Comparison of ENCODE assay signal across 7 mouse cellular contexts in genomic region chr17:17624957-17625586, GRCm38 (mm10). TPM values are rescaled to one million over a fixed set of nuclear protein-coding genes. Genes with fewer than 3 reads are reported as not detected.
DNase-seq lines count a peak whose midpoint lies in the region; ATAC-seq lines count a peak whose summit lies in the region.

Gene Lnpep, minus strand, starts transcription at chr17:17625050.

- no peaks in the 10 kb centered on the region for H3K36me3 ChIP-seq in intestine, embryonic 16.5 days (ENCODE audit: control insufficient read depth, insufficient read depth, low read length)
- H3K36me3 ChIP-seq in midbrain, embryonic 11.5 days (ENCODE audit: control insufficient read depth, insufficient read depth, low read length) = no peaks in the 10 kb centered on the region

- H3K9me3 ChIP-seq in intestine, embryonic 16.5 days (ENCODE audit: control insufficient read depth, low read length) = no peaks in the 10 kb centered on the region
- H3K9me3 ChIP-seq in midbrain, embryonic 11.5 days (ENCODE audit: control insufficient read depth, low read length) = no peaks in the 10 kb centered on the region

- H3K27ac ChIP-seq in intestine, embryonic 16.5 days (ENCODE audit: low read length) = peak within 1 kb of the TSS; percentile 99
- peak within 1 kb of the TSS; percentile 100 for H3K27ac ChIP-seq in midbrain, embryonic 11.5 days (ENCODE audit: low read depth, low read length)

- H3K4me3 ChIP-seq in intestine, embryonic 16.5 days (ENCODE audit: low read length) = peak within 1 kb of the TSS; percentile 67
- H3K4me3 ChIP-seq in midbrain, embryonic 11.5 days (ENCODE audit: low read depth, low read length) = peak within 1 kb of the TSS; percentile 86

- intact Hi-C loops in left cerebral cortex, postnatal 36 days (cut with DNase I) = loop anchor here (2.0 to 5.0 kb wide), 2 partner anchors 202 to 233 kb away; partner anchors contain the start of gene Spaca6

- H3K4me1 ChIP-seq in intestine, embryonic 16.5 days (ENCODE audit: control insufficient read depth, insufficient read depth, low read length) = peaks cover 7% of the 10 kb centered on the region; the same call in 1 of the 2 replicates
- peaks cover 9% of the 10 kb centered on the region for H3K4me1 ChIP-seq in midbrain, embryonic 11.5 days (ENCODE audit: control insufficient read depth, insufficient read depth, low read length)

- under 1% methylated on average over 43 of the region's 44 CpGs for WGBS in intestine, embryonic 16.5 days
- WGBS in midbrain, embryonic 11.5 days = under 1% methylated on average over 44 of the region's 44 CpGs

- peak within 1 kb of the TSS; percentile 80 for H3K9ac ChIP-seq in intestine, embryonic 16.5 days (ENCODE audit: low read depth, low read length)
- peak within 1 kb of the TSS; percentile 93 for H3K9ac ChIP-seq in midbrain, embryonic 11.5 days (ENCODE audit: low read length)

- peak; percentile 95 for ATAC-seq in intestine, embryonic 16.5 days
- peak; percentile 92 for ATAC-seq in midbrain, embryonic 11.5 days (ENCODE audit: low FRiP score)

- peak within 1 kb of the TSS; percentile 82 for H3K4me2 ChIP-seq in intestine, embryonic 16.5 days (ENCODE audit: low read depth, low read length)
- peak within 1 kb of the TSS; percentile 78 for H3K4me2 ChIP-seq in midbrain, embryonic 11.5 days

- no peaks in the 10 kb centered on the region for H3K27me3 ChIP-seq in intestine, embryonic 16.5 days (replicated peaks; ENCODE audit: control insufficient read depth, insufficient read depth, low read length)
- no peaks in the 10 kb centered on the region for H3K27me3 ChIP-seq in midbrain, embryonic 11.5 days (ENCODE audit: control insufficient read depth, insufficient read depth, low read length)

- DNase-seq in adrenal gland, adult 8-10 months = peak; percentile 92
- DNase-seq in embryo, embryonic 9.5 days (ENCODE audit: extremely low spot score) = peak; percentile 91
- peak; percentile 84 to 93 for DNase-seq in gastrocnemius, postnatal 4 days (ENCODE audit: low spot score in 2 of 2)
- peak; percentile 95 for DNase-seq in left cerebral cortex, postnatal 36 days (ENCODE audit: low spot score in 2 of 2)
- DNase-seq in midbrain, embryonic 11.5 days (ENCODE audit: low spot score, missing footprints) = peak; percentile 98
- DNase-seq in skeletal muscle tissue, adult 2 months (ENCODE audit: low read depth, low spot score) = peak; percentile 94

RNA-seq across cellular contexts. Expression of gene Lnpep, which starts in this region (rescaled TPM):
- 100 to 1,000 TPM; 113 to 176 (median 144) TPM for total RNA-seq in adrenal gland, adult 8-10 months (2022)
- 100 to 1,000 TPM; 103 to 115 TPM for total RNA-seq in gastrocnemius, postnatal 4 days (2021)
- 5.9 and 6.2 TPM in 2 replicates for polyA plus RNA-seq in intestine, embryonic 16.5 days (2015; fragmentation: Nextera tagmentation; extraction: Ambion mirVana)
- 100 to 1,000 TPM; 102 to 103 TPM for total RNA-seq in left cerebral cortex, postnatal 36 days (2021)
- 5.9 and 6.3 TPM in 2 replicates for polyA plus RNA-seq in midbrain, embryonic 11.5 days (2014; fragmentation: Nextera tagmentation; extraction: Ambion mirVana)

Comparison
In these comparisons a context has a peak if more than half of its experiments do, and no peak if none do; other contexts are left out.
1. Peak in every context shown above with its lines: DNase-seq, ATAC-seq, H3K4me3 ChIP-seq and H3K27ac ChIP-seq.